Mouse (Mus musculus): ENCODE measurements around the gene Scamp2. TPM values are rescaled to one million over a fixed set of nuclear protein-coding genes. Genes with fewer than 3 reads are reported as not detected.

The Scamp2 gene
- polyA plus RNA-seq, 1 experiment, result 35.5 TPM

DNA sequence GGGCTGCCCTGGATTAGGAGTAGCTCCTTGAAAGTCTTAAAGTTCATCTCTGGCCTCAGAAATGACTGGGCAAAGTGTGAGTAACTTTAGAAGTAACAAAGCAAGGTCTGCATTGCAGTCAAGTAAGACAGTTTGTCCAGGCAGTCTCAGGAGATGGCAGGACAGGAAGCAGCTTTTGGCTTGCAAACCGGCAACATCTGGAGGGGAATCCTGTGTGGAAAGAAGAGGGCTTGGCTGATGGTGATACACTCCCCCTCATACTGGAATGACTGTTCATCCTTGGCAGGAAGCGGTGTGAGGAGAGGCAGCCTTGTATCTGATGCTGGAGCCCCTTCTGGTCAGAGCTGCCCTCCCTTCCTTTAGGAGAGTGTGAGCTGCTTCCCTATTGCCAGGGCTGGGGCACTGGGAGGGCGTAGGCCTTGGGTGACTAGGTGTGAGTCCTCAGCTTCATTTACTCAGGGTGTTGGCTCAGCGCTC lies 2.2 kb downstream of the Scamp2 start:
- TF ChIP-seq POLR2A (IDR thresholded peaks at IDR 0.05; ENCODE audit: borderline replicate concordance, insufficient read depth, low read length) (no peak), CTCF (IDR thresholded peaks at IDR 0.05; ENCODE audit: borderline replicate concordance, insufficient read depth, low read depth, low read length) (no peak)
- H3K27ac ChIP-seq (ENCODE audit: insufficient read depth, low read length), result no peak overlapping the region
- H3K27me3 ChIP-seq (ENCODE audit: control insufficient read depth, insufficient read depth, low read length), result no peaks in the 10 kb centered on the region
- DNase-seq, result no peak
- H3K4me3 ChIP-seq (replicated peaks; ENCODE audit: insufficient read depth, low read depth, low read length), result no peak overlapping the region
- WGBS, result 46% methylated on average over 4 of the region's 4 CpGs
- H3K4me1 ChIP-seq (ENCODE audit: control insufficient read depth, insufficient read depth, low read length), result peaks cover 4% of the 10 kb centered on the region; the same call in 1 of the 2 replicates

DNA sequence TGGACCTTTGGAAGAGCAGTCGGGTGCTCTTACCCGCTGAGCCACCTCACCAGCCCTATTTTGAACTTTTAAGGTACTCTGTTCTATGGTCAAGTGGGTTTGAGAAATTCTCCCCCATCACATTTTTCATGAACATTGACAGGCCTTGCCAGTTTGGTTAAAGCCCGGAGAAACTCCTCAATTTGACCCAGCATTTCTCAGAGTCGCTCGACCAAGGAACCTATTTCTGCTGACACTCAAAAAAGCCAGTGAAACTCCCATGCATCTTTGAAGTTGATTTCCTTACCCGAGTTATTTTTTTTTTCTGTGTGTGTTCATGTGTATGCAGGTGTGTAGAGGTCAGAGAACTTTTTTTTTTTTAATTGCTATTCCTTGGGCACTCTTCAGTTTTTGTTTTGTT lies 3.9 kb downstream of the Scamp2 start:
- H3K4me3 ChIP-seq (replicated peaks; ENCODE audit: insufficient read depth, low read depth, low read length), result no peak overlapping the region
- no peak for DNase-seq
- H3K27ac ChIP-seq (ENCODE audit: insufficient read depth, low read length), result no peak overlapping the region
- no peak for TF ChIP-seq POLR2A (IDR thresholded peaks at IDR 0.05; ENCODE audit: borderline replicate concordance, insufficient read depth, low read length)
- no peak for TF ChIP-seq CTCF (IDR thresholded peaks at IDR 0.05; ENCODE audit: borderline replicate concordance, insufficient read depth, low read depth, low read length)
- 91% methylated on average over 6 of the region's 6 CpGs for WGBS
- no peaks in the 10 kb centered on the region for H3K27me3 ChIP-seq (ENCODE audit: control insufficient read depth, insufficient read depth, low read length)
- H3K4me1 ChIP-seq (ENCODE audit: control insufficient read depth, insufficient read depth, low read length), result peaks cover 4% of the 10 kb centered on the region; the same call in 1 of the 2 replicates

DNA sequence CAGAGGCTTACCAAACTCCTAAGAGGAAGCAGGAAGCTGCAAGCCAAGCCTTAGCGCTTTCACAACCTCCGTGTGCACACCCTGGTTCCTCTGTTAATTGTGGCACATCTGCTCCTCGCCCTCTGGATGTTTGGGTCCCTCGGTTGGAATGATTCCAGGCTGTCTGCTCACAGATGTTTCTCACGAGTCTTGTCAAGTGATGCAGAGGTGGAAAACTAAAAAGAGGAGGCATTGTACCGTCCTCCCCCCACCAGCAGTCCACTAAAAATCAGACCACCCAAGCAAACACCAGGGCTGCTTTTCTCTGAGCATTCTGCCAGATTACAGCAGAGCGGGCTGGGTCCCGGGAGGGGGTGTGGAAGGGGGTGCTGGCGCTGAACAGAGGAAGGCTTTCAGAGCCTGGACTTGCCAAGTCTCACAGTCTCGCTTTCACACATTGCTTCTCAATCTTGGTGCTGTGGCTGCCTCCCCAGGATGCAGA lies 5.0 kb downstream of the Scamp2 start:
- TF ChIP-seq CTCF (IDR thresholded peaks at IDR 0.05; ENCODE audit: borderline replicate concordance, insufficient read depth, low read depth, low read length), result no peak
- TF ChIP-seq POLR2A (IDR thresholded peaks at IDR 0.05; ENCODE audit: borderline replicate concordance, insufficient read depth, low read length), result no peak
- Histone ChIP-seq H3K27ac (ENCODE audit: insufficient read depth, low read length) (no peak overlapping the region), H3K4me3 (replicated peaks; ENCODE audit: insufficient read depth, low read depth, low read length) (no peak overlapping the region), H3K27me3 (ENCODE audit: control insufficient read depth, insufficient read depth, low read length) (no peaks in the 10 kb centered on the region), H3K4me1 (ENCODE audit: control insufficient read depth, insufficient read depth, low read length) (peaks cover 4% of the 10 kb centered on the region; the same call in 1 of the 2 replicates)
- whole genome bisulfite sequencing, result 23% methylated on average over 10 of the region's 10 CpGs
- peak in 1 of 2 experiments; percentile 23 for DNase-seq

DNA sequence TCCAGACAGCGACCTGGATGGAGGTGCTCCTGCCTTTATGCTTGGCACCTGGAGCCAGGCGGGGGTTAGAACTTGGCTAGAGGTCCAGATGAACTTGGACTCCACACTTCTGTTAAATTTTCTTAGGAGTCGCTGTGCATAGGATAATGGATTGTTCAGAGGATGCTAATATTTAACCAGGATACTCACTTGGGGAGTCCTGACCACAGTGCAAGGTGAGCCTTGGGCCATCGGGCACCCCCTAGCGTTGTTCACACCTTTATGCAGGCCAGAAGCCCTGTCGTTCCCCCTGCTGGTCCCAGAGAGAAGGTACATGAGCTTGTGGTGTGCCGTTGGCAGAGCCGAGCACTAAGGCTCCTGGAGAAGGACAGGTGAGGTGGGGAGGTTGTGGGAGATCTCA lies 6.1 kb downstream of the Scamp2 start:
- TF ChIP-seq POLR2A (IDR thresholded peaks at IDR 0.05; ENCODE audit: borderline replicate concordance, insufficient read depth, low read length), result no peak
- peak; percentile 47; the same call in 1 of the 2 replicates for TF ChIP-seq CTCF (IDR thresholded peaks at IDR 0.05; ENCODE audit: borderline replicate concordance, insufficient read depth, low read depth, low read length)
- no peak overlapping the region for H3K4me3 ChIP-seq (replicated peaks; ENCODE audit: insufficient read depth, low read depth, low read length)
- DNase-seq, result peak in 1 of 2 experiments; percentile 23
- 0 out of 2 replicates have a peak, but pooled peaks cover under 1% of the 10 kb centered on the region for H3K4me1 ChIP-seq (ENCODE audit: control insufficient read depth, insufficient read depth, low read length)
- H3K27me3 ChIP-seq (ENCODE audit: control insufficient read depth, insufficient read depth, low read length), result no peaks in the 10 kb centered on the region
- 35% methylated on average over 8 of the region's 8 CpGs for WGBS
- H3K27ac ChIP-seq (ENCODE audit: insufficient read depth, low read length), result no peak overlapping the region

DNA sequence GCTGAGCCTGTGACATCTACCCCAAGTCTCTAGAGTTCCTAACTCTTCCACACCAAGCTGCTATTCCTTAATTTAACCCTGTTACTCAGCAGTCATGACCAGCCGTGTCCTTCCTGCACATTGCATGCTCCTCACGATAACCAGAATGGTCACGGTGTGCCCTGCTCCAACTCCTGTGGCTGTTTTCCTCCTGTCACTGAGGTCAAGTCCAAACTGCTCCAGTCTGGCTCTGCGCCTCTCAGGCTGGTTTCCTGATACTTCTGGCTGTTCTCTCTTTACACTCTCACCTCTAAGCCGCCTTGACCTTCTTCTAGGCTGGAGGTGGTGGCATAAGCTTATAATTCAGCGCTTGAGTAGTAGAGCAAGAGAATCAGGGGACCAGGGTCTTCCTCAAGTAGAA lies 7.8 kb downstream of the Scamp2 start:
- Histone ChIP-seq H3K27ac (ENCODE audit: insufficient read depth, low read length) (no peak overlapping the region), H3K4me3 (replicated peaks; ENCODE audit: insufficient read depth, low read depth, low read length) (no peak overlapping the region), H3K27me3 (ENCODE audit: control insufficient read depth, insufficient read depth, low read length) (no peaks in the 10 kb centered on the region), H3K4me1 (ENCODE audit: control insufficient read depth, insufficient read depth, low read length) (no peaks in the 10 kb centered on the region)
- WGBS, result 92% methylated on average over 6 of the region's 6 CpGs
- no peak for TF ChIP-seq CTCF (IDR thresholded peaks at IDR 0.05; ENCODE audit: borderline replicate concordance, insufficient read depth, low read depth, low read length)
- TF ChIP-seq POLR2A (IDR thresholded peaks at IDR 0.05; ENCODE audit: borderline replicate concordance, insufficient read depth, low read length), result no peak
- no peak for DNase-seq

DNA sequence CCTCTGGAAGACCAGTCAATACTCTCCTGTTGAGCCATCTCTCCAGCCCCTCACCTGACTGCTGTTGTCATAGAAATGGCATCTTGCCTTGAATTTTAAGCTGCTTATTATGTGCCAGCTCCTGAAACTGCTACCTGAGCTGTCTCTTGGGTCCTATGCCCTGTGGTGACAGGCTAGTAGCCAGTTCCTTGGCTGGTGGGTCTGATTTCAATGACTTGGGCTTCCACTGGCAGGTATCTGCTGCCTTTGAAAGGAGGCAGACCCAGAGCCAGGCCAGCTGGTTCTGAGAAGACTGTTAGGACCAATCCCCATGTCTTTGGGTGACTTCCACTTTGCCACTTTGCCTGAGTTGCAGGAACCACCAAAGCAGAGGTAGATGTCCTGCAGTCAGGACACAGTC lies 13.7 kb downstream of the Scamp2 start:
- no peak overlapping the region for H3K4me3 ChIP-seq (replicated peaks; ENCODE audit: insufficient read depth, low read depth, low read length)
- DNase-seq, result no peak
- no peak for TF ChIP-seq POLR2A (IDR thresholded peaks at IDR 0.05; ENCODE audit: borderline replicate concordance, insufficient read depth, low read length)
- H3K27ac ChIP-seq (ENCODE audit: insufficient read depth, low read length), result no peak overlapping the region
- no peaks in the 10 kb centered on the region for H3K4me1 ChIP-seq (ENCODE audit: control insufficient read depth, insufficient read depth, low read length)
- H3K27me3 ChIP-seq (ENCODE audit: control insufficient read depth, insufficient read depth, low read length), result no peaks in the 10 kb centered on the region

DNA sequence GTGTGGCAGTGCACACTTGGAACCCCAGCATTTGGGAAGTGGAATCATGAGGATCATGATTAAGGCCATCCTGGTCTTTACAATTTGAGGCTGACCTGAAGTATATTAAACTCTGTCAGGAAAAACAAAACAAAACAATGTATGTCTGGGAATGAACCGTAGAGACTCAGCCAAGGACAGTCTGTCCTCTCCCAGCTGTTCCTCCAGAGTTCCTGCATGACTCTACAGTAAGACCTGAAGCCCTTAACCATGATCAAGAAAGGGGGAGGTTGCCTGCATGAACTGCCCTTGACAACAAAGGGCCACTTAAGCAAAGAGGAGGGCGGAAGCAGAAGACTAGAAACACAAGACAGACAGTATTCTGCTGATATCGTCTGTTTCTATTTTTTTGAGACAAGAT lies 14.8 kb downstream of the Scamp2 start:
- no peak for DNase-seq
- TF ChIP-seq POLR2A (IDR thresholded peaks at IDR 0.05; ENCODE audit: borderline replicate concordance, insufficient read depth, low read length) (no peak), CTCF (IDR thresholded peaks at IDR 0.05; ENCODE audit: borderline replicate concordance, insufficient read depth, low read depth, low read length) (no peak)
- no peak overlapping the region for H3K27ac ChIP-seq (ENCODE audit: insufficient read depth, low read length)
- H3K27me3 ChIP-seq (ENCODE audit: control insufficient read depth, insufficient read depth, low read length), result no peaks in the 10 kb centered on the region
- H3K4me1 ChIP-seq (ENCODE audit: control insufficient read depth, insufficient read depth, low read length), result no peaks in the 10 kb centered on the region
- WGBS, result 77% methylated on average over 3 of the region's 3 CpGs
- H3K4me3 ChIP-seq (replicated peaks; ENCODE audit: insufficient read depth, low read depth, low read length), result no peak overlapping the region

DNA sequence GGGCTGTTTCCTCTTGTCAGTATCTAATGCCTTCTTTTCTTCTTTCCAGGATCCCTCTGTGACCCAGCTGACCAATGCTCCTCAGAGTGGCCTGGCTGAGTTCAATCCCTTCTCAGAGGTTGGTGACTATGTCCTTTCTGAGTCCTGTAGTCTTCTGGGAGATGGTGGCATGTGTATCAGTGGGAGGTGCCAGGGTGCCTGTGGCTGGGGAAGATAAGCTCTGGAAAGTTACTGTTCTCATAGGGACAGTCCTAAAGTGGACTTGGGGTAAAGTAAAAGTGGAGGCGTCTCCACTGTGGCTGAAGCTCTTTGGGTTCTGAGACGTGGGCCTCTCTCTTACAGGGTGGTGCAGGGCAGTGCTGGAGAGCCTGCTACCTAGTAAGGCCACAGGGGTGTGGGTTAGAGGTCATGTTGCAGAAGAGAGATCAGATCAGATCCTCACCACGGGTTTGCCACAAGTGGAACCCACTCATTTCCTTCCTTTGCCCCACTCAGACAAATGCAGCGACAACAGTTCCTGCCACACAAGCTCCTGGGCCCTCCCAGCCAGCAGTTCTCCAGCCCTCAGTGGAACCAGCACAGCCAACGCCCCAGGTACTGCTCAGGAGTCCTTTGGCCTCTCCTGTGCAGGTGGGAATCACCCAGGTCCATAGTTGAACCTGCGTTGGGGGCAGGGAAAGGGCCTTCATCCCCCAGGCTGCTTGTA lies 16.6 kb downstream of the Scamp2 start:
- Histone ChIP-seq H3K27ac (ENCODE audit: insufficient read depth, low read length) (no peak overlapping the region), H3K4me1 (ENCODE audit: control insufficient read depth, insufficient read depth, low read length) (no peaks in the 10 kb centered on the region), H3K4me3 (replicated peaks; ENCODE audit: insufficient read depth, low read depth, low read length) (no peak overlapping the region), H3K27me3 (ENCODE audit: control insufficient read depth, insufficient read depth, low read length) (no peaks in the 10 kb centered on the region)
- 88% methylated on average over 6 of the region's 6 CpGs for WGBS
- no peak for DNase-seq
- TF ChIP-seq CTCF (IDR thresholded peaks at IDR 0.05; ENCODE audit: borderline replicate concordance, insufficient read depth, low read depth, low read length), result no peak
